Comparison of ENCODE assay signal across 35 mouse cellular contexts in the genomic region with DNA sequence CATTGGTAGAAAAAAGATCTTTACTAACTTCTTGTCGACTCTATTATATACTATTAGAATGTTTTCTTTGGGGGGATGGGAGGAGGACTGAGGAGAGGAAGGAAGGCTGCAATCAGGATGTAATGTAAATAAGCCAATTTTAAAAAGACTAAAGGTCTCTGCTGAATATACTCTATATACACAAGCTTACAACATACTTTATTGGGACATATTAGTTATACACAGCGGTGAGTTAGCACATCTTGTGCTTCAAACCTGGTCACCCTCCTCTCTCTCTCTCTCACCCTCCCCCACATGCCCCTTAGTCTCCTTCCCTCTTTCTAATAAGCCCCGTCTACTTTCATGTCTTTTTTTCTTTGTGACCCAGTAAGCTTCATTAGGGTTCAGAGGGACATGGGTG. TPM values are rescaled to one million over a fixed set of nuclear protein-coding genes. Genes with fewer than 3 reads are reported as not detected.
"Had no signal": no experiment of that assay in that cellular context is flagged by ENCODE, and none has a peak within 500 bp of the region (broad histone marks: within the 10 kb centered on the region; RNA-seq: fewer than 3 reads in every experiment).

No protein-coding gene starts in this region.

- H3K27ac ChIP-seq: gastrocnemius, adult 2 months; heart, adult 2 months; heart, embryonic 13.5 days; heart, embryonic 15.5 days; hindbrain, embryonic 12.5 days; hindbrain, embryonic 14.5 days; intestine, embryonic 15.5 days; layer of hippocampus, adult 2 months; left cerebral cortex, adult 2 months; limb, embryonic 10.5 days; limb, embryonic 12.5 days; liver, embryonic 12.5 days; liver, embryonic 14.5 days had no signal

- H3K4me3 ChIP-seq: gastrocnemius, adult 2 months; heart, adult 2 months; heart, embryonic 13.5 days; heart, embryonic 15.5 days; hindbrain, embryonic 12.5 days; intestine, embryonic 15.5 days; layer of hippocampus, adult 2 months; left cerebral cortex, adult 2 months; limb, embryonic 10.5 days; limb, embryonic 12.5 days; liver, embryonic 12.5 days had no signal

- H3K4me1 ChIP-seq: heart, embryonic 13.5 days; heart, embryonic 15.5 days; hindbrain, embryonic 12.5 days; intestine, embryonic 15.5 days; limb, embryonic 10.5 days; limb, embryonic 12.5 days; liver, embryonic 12.5 days had no signal

- H3K27me3 ChIP-seq: heart, embryonic 13.5 days; heart, embryonic 15.5 days; hindbrain, embryonic 12.5 days; intestine, embryonic 15.5 days; limb, embryonic 12.5 days; liver, embryonic 12.5 days had no signal

- H3K9ac ChIP-seq: heart, embryonic 13.5 days; heart, embryonic 15.5 days; hindbrain, embryonic 12.5 days; hindbrain, embryonic 14.5 days; intestine, embryonic 15.5 days; limb, embryonic 12.5 days; liver, embryonic 12.5 days; liver, embryonic 14.5 days had no signal

- H3K36me3 ChIP-seq: heart, embryonic 13.5 days; heart, embryonic 15.5 days; hindbrain, embryonic 12.5 days; intestine, embryonic 15.5 days; limb, embryonic 10.5 days; limb, embryonic 12.5 days; liver, embryonic 12.5 days had no signal

- ATAC-seq: forebrain, embryonic 16.5 days; hindbrain, embryonic 16.5 days; inflammation-experienced regulatory T-cells, adult 6 months; intestine, embryonic 15.5 days; intestine, postnatal 0 days; liver, embryonic 12.5 days had no signal

- H3K9me3 ChIP-seq: heart, embryonic 13.5 days; heart, embryonic 15.5 days; hindbrain, embryonic 12.5 days; intestine, embryonic 15.5 days; limb, embryonic 10.5 days; limb, embryonic 12.5 days; liver, embryonic 12.5 days had no signal

- H3K4me2 ChIP-seq: heart, embryonic 11.5 days; heart, embryonic 13.5 days; heart, embryonic 15.5 days; hindbrain, embryonic 12.5 days; hindbrain, embryonic 14.5 days; intestine, embryonic 15.5 days; limb, embryonic 12.5 days; liver, embryonic 12.5 days had no signal

- DNase-seq: gastrocnemius, adult 2 months; gastrocnemius, postnatal 10 days; gastrocnemius, postnatal 25 days; heart, adult 11 months; heart, adult 2 months; heart, postnatal 14 days; heart, postnatal 36 days; kidney, adult 9 months; kidney, postnatal 25 days; kidney, postnatal 4 days had no signal

RNA-seq across cellular contexts. Expression of a gene that starts 4.2 kb away (rescaled TPM):
- total RNA-seq: gastrocnemius, adult 2 months; gastrocnemius, postnatal 10 days; gastrocnemius, postnatal 25 days; gastrocnemius, postnatal 4 days; heart, adult 2 months; heart, postnatal 14 days; heart, postnatal 36 days; hematopoietic stem cell, adult 5-6 weeks; liver, adult 2 months had no signal
- polyA plus RNA-seq: forebrain, embryonic 16.5 days; heart, adult 2 months; heart, embryonic 13.5 days; heart, embryonic 15.5 days; heart, postnatal 0 days; hindbrain, embryonic 12.5 days; hindbrain, embryonic 16.5 days; inflammation-experienced regulatory T-cells, adult 6 months; intestine, embryonic 15.5 days; limb, embryonic 10.5 days; limb, embryonic 12.5 days; liver, adult 2 months; liver, embryonic 12.5 days; liver, embryonic 14.5 days had no signal

RNA-seq across cellular contexts. Expression of a gene that starts 17.4 kb away (rescaled TPM):
- total RNA-seq: gastrocnemius, adult 2 months; gastrocnemius, postnatal 10 days; gastrocnemius, postnatal 25 days; gastrocnemius, postnatal 4 days; heart, adult 2 months; heart, postnatal 14 days; heart, postnatal 36 days; hematopoietic stem cell, adult 5-6 weeks; layer of hippocampus, adult 2 months; layer of hippocampus, postnatal 10 days; layer of hippocampus, postnatal 25 days; left cerebral cortex, adult 2 months; left cerebral cortex, postnatal 14 days; left cerebral cortex, postnatal 36 days; liver, adult 2 months had no signal
- polyA plus RNA-seq: forebrain, embryonic 16.5 days; heart, adult 2 months; heart, embryonic 11.5 days; heart, embryonic 13.5 days; heart, embryonic 15.5 days; heart, postnatal 0 days; hindbrain, embryonic 12.5 days; hindbrain, embryonic 14.5 days; hindbrain, embryonic 16.5 days; inflammation-experienced regulatory T-cells, adult 6 months; intestine, embryonic 15.5 days; intestine, postnatal 0 days; limb, embryonic 10.5 days; limb, embryonic 12.5 days; limb, embryonic 14.5 days; liver, adult 2 months; liver, embryonic 12.5 days; liver, embryonic 14.5 days had no signal

RNA-seq across cellular contexts. Expression of a gene that starts 41.5 kb away (rescaled TPM):
- total RNA-seq: gastrocnemius, adult 2 months; gastrocnemius, postnatal 25 days; heart, adult 2 months; heart, postnatal 36 days; layer of hippocampus, adult 2 months; layer of hippocampus, postnatal 25 days; left cerebral cortex, adult 2 months; left cerebral cortex, postnatal 14 days; left cerebral cortex, postnatal 36 days; liver, adult 2 months had no signal
- polyA plus RNA-seq: forebrain, embryonic 16.5 days; limb, embryonic 10.5 days had no signal
